Mouse (Mus musculus): ENCODE results near the gene Usp13.

Usp13 gene

DNA sequence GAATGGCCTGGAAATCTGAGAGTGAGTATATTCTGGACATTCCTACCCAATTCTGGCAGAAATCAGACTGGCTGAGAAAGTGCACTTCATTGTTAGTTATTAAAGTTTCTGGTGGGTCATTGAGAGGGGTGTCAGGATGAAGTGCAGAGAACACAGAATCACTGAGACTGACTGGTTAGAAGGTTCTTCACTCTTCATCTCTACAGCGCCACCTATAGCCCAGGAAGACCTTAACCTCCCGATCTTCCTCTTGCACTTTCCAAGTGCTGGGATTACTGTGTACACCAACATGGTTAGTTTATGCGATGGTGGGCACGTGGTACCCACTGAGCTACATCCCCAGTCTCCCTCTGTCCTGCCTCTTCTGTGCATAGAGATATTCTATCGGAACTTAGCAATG, 130.1 kb downstream of the Usp13 start:
- DNase-seq: no peak

DNA sequence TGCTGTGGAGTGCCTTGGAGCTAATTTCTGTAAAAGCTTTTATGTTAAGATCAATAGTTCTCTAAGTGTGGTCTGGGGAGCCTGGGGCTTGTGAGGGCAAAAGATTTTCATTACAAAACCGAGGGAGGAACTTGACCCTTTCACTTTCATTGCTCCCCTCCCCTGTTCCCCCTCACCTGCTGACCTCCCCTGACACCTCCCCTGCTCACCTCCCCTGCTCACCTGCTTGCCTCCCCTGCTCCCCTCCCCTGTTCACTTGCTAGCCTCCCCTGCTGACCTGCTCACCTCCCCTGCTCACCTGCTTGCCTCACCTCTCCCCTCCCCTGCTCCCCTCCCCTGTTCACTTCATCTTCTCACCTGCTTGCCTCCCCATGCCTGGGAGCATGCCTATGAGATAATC, 134.0 kb downstream of the Usp13 start:
- no peak for DNase-seq

DNA sequence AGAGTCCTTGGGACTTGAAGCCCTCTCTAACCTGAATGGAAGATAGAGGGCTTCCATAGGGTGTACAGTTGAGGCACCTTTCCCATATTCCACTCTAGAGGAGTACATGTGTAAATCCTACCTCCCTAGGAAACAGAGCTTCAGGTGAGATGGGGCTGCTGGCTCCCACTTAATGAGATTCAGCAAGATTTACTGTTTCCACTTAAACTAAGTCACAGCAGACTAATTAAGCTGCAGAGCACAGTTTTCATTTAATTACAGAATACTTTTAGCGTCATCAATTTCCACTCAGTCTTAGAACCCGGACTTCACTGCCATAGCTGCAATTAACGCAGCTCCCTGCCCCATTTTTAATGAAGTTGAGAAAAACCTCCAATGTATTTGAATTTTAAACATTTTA, 144.1 kb downstream of the Usp13 start:
- DNase-seq: no peak

DNA sequence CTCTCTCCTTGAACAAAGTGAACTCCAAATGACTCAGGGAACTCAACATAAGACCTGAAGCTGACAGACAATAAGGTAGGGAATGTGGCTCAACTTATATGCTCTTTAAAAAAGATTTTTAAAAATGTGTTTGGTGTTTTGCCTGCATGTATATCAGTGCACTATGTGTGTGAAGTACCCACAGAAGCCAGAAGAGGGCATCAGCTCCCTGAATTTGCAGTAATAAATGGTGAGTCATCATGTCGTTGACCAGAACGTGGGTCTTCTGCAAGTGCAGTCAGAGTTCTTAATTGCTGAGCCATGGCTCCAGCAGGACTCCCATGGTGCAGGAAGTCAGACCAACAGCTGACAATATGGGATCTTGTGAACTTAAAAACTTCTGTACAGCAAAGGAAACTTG, 148.2 kb downstream of the Usp13 start:
- no peak for DNase-seq

DNA sequence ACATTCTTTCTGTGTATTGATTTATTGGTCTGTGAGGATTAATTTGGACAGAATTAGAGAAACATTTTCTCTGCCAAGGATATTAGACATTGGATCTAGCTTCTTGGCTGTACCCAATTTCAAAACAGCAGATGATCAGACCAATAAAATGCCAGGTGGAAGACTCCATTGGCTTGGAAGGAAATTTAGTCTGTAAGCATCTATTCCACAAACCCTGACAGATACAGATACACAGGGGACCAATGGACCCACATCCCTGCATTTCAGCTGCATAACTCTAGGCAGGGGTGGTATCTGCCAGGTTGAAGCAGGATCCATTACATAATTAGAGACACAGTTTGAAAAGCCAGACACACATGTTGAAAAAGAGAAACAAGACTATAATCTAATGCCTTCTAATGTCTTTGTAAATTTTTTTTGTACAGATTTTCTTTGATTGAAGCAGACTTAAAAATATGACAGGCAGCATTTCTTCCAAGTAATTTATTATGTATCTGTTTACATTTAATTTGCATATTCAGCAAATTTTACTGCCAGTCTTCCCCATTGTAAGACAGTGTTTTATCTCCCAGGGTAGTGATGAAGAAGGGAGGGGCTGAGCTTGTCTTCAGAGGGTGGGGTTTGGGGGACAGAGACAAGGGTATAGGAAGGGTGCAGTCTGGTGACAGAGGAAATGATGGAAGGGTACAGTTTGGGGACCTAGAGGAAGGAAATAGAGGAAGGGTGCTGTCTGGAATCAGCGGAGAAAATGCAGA, 151.5 kb downstream of the Usp13 start:
- DNase-seq: no peak

DNA sequence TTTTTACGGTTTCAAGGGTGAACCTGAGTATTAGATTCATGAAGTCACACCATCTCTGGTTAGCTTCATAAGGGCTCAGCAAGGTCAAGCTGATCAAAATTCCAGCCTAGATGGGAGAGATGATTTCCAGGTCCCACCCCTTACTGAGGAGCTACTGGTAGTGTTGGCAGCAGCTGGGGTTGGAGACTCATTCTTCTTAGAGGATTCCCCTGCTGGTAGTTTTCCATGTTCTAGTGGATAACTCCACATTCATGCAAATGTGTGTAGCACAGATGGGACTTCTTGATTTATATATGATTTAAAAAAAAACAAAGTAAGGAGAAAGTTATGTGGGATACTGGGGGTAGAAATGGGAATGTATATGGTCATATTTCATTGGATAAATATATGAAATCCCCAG, 152.9 kb downstream of the Usp13 start:
- DNase-seq: no peak

DNA sequence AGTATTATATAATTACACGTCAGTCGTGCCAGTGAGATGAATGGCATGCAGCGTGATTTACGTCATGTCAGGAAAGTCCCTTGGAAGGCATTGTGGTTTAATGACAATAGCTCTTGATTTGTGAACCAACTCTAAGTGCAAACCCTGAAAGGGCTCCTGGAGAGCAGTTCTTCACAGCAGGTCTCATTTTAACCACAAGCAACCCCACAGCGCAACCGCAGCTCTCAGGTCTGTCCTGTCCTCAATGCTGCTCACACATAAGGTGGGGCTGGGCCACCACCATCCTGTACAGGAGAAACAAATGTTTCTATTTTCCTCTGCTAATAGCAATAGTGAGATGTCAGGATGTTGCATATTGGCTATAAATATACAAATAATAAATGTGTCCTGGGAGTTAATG, 161.9 kb downstream of the Usp13 start:
- no peak for DNase-seq

DNA sequence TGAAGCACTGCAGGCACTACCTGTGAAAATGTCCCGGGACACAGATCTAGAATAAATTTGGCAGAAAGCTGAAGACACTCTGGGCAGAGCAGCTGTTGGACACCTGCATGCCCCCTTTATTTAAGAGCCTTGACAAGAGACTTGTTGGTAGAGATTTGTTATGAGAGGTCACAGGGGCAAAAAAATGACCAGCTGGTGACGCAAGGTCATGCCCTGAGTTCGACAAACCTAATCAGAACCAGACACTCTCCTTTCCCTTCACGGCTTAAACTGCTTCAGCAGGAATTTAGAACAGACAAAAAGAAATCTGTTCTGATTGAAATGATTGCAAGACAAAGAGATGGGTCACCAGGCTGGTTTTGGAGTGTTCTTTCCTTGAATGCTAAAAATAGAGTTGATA, 162.6 kb downstream of the Usp13 start:
- DNase-seq: no peak

DNA sequence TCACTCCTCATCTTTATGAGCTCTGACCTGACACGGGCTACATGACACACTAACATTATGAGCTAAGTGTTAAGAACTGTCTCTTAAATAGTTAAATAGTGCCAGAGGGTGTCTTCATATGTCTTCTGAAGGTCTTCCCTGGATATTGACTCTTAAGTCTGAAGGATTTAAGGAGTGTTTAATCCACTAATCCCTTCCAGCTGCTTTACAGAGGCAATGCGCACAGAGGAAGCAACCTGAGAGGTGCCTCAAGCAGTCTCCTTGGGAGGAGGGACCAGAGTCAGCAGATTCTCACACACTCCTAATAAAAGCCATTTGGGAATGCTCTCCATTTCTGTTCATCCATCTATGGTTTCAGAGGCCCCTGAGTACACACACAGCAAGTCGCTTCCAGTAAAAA, 167.8 kb downstream of the Usp13 start:
- DNase-seq: no peak

Data from cerebellum, adult 8-10 months (tissue).